Mouse (Mus musculus) layer of hippocampus, adult 2 months (tissue): ENCODE measurements around the gene Mtss1l. TPM values are rescaled to one million over a fixed set of nuclear protein-coding genes. Genes with fewer than 3 reads are reported as not detected.

Experiments
- DNase-seq, 2 experiments: peaks; one replicate each; pipeline ENCODE4 v3.0.0; 2022; ENCODE audit warnings: low spot score in 2 of 2
- H3K27ac ChIP-seq: fragments of 200-600 bp; 2 replicates; pipeline ENCODE4 v1.8.1; 2022
- H3K4me3 ChIP-seq: fragments of 200-600 bp; 2 replicates; pipeline ENCODE4 v1.8.1; 2022; ENCODE audit warnings: mild to moderate bottlenecking
- CTCF ChIP-seq: fragments of 200-600 bp; conservative IDR thresholded peaks from 2 replicates; pipeline ENCODE4 v1.8.1; 2022; ENCODE audit warnings: antibody characterized with exemption, mild to moderate bottlenecking, moderate library complexity
- total RNA-seq, 2 experiments: library from RNA; stranded (reverse); gene quantifications; 2 replicates each; pipeline ENCODE4 v1.2.3; 2021

Mtss1l gene
- total RNA-seq, 2 experiments from 2014 or later: 210 TPM

- TF ChIP-seq CTCF: no peak
- no peak for DNase-seq
- Histone ChIP-seq H3K27ac (peak overlapping the region; percentile 87), H3K4me3 (no peak overlapping the region)
These were observed 6.3 kb upstream of the Mtss1l start for GRCm38 (mm10) chr8:110714827-110715519.

- TF ChIP-seq CTCF: no peak
- Histone ChIP-seq H3K27ac (peak overlapping the region; percentile 87), H3K4me3 (no peak overlapping the region)
- DNase-seq: peak; percentile 71 to 90
These were observed 5.2 kb upstream of the Mtss1l start for GRCm38 (mm10) chr8:110716075-110716474.

- TF ChIP-seq CTCF: no peak
- H3K27ac ChIP-seq: peak overlapping the region; percentile 87; the same call in 1 of the 2 replicates
- DNase-seq: no peak
- H3K4me3 ChIP-seq: no peak overlapping the region
These were observed 4.1 kb upstream of the Mtss1l start for GRCm38 (mm10) chr8:110717131-110717530.

GRCm38 (mm10) chr8:110718209-110718968 lies 2.9 kb upstream of the Mtss1l start:
- Histone ChIP-seq H3K27ac (peak overlapping the region; percentile 90), H3K4me3 (no peak overlapping the region)
- no peak for TF ChIP-seq CTCF
- DNase-seq: no peak

- DNase-seq: peak; percentile 51 to 73
- no peak for TF ChIP-seq CTCF
- Histone ChIP-seq H3K27ac (peak overlapping the region; percentile 90), H3K4me3 (no peak overlapping the region)
These were observed 2.2 kb upstream of the Mtss1l start for GRCm38 (mm10) chr8:110718969-110719670.

GRCm38 (mm10) chr8:110719898-110720653 lies 1.2 kb upstream of the Mtss1l start:
- Histone ChIP-seq H3K4me3 (peak overlapping the region; percentile 46), H3K27ac (peak overlapping the region; percentile 90)
- no peak for TF ChIP-seq CTCF
- no peak for DNase-seq

GRCm38 (mm10) chr8:110721606-110722413 lies 534 bp downstream of the Mtss1l start:
- no peak for DNase-seq
- TF ChIP-seq CTCF: no peak
- Histone ChIP-seq H3K27ac (peak overlapping the region; percentile 90), H3K4me3 (peak overlapping the region; percentile 54)

GRCm38 (mm10) chr8:110722414-110723011 lies 1.2 kb downstream of the Mtss1l start:
- no peak for TF ChIP-seq CTCF
- peak overlapping the region; percentile 90 for H3K27ac ChIP-seq
- DNase-seq: no peak
- peak overlapping the region; percentile 54 for H3K4me3 ChIP-seq

- no peak for TF ChIP-seq CTCF
- Histone ChIP-seq H3K27ac (peak overlapping the region; percentile 90), H3K4me3 (peak overlapping the region; percentile 54)
- no peak for DNase-seq
These were observed 3.2 kb downstream of the Mtss1l start for GRCm38 (mm10) chr8:110724493-110724892.

GRCm38 (mm10) chr8:110725084-110725838 lies 4.0 kb downstream of the Mtss1l start:
- H3K27ac ChIP-seq: peak overlapping the region; percentile 90
- peak; percentile 57 for TF ChIP-seq CTCF
- peak in 1 of 2 experiments; percentile 82 for DNase-seq
- H3K4me3 ChIP-seq: peak overlapping the region; percentile 54

GRCm38 (mm10) chr8:110726893-110727292 lies 5.6 kb downstream of the Mtss1l start:
- peak overlapping the region; percentile 90 for H3K27ac ChIP-seq

More at GRCm38 (mm10) chr8:110726893-110727292, 5.6 kb downstream of the Mtss1l start:
- H3K4me3 ChIP-seq: no peak overlapping the region; the same call in 1 of the 2 replicates
- peak; percentile 98 for TF ChIP-seq CTCF
- DNase-seq: peak in 1 of 2 experiments; percentile 67
